Mouse (Mus musculus) liver, embryonic 14.5 days (tissue): Measurements from ENCODE around the gene Tmcc3. TPM values are rescaled to one million over a fixed set of nuclear protein-coding genes. Genes with fewer than 3 reads are reported as not detected.

Source experiments
- ATAC-seq: fragments of 200-750 bp; cut with Nextera tagmentation; 2 replicates; pipeline ENCODE4 v1.8.0; 2017; ENCODE audit warnings: moderate number of reproducible peaks, mild to moderate bottlenecking, moderate library complexity; ENCODE audit not compliant: insufficient read depth
- DNase-seq, 3 experiments: peaks; one replicate each; pipeline ENCODE4 v3.0.0-alpha.2; 2012 to 2013; ENCODE audit warnings: low read depth in 3 of 3, low spot score in 3 of 3
- H3K27ac ChIP-seq: fragments of 300-500 bp; sonication (generic); 2 replicates; pipeline ENCODE4 v1.5.1; 2014; ENCODE audit warnings: moderate library complexity, mild to moderate bottlenecking, control low read depth, inconsistent platforms
- H3K27me3 ChIP-seq: fragments of 300-500 bp; sonication (generic); 2 replicates; pipeline ENCODE4 v1.6.1; 2014; ENCODE audit warnings: mild to moderate bottlenecking, low read length, moderate library complexity; ENCODE audit not compliant: control insufficient read depth, insufficient read depth
- H3K36me3 ChIP-seq: fragments of 300-500 bp; sonication (generic); replicated peaks from 2 replicates; pipeline ENCODE4 v1.6.1; 2014; ENCODE audit warnings: low read depth; ENCODE audit not compliant: control insufficient read depth, insufficient read depth
- H3K4me1 ChIP-seq, 2 experiments: fragments of 200-500 bp in 1 of 2; fragments of 300-500 bp in 1 of 2; sonication (generic) in 1 of 2; replicated peaks; 2 replicates each; pipeline ENCODE4 v1.6.1; 2012 to 2014; ENCODE audit warnings: antibody characterized with exemption in 1 of 2, inconsistent platforms in 1 of 2, low read length in 1 of 2; ENCODE audit not compliant: control insufficient read depth in 2 of 2, insufficient read depth in 2 of 2
- H3K4me2 ChIP-seq: fragments of 300-500 bp; sonication (generic); 2 replicates; pipeline ENCODE4 v1.6.1; 2014; ENCODE audit warnings: low read depth, mild to moderate bottlenecking, control low read depth, moderate library complexity
- H3K4me3 ChIP-seq, 2 experiments: fragments of 200-500 bp in 1 of 2; fragments of 300-500 bp in 1 of 2; sonication (generic) in 1 of 2; 2 replicates each; pipeline ENCODE4 v1.5.1; 2012 to 2014; ENCODE audit warnings: low read depth in 2 of 2, low read length in 2 of 2, mild to moderate bottlenecking in 2 of 2, control low read depth in 1 of 2, inconsistent platforms in 1 of 2, moderate library complexity in 1 of 2; ENCODE audit not compliant: insufficient read depth in 1 of 2
- H3K9ac ChIP-seq: fragments of 300-500 bp; sonication (generic); replicated peaks from 2 replicates; pipeline ENCODE4 v1.6.1; 2014; ENCODE audit warnings: mild to moderate bottlenecking, control low read depth, moderate library complexity
- H3K9me3 ChIP-seq: fragments of 300-500 bp; sonication (generic); 2 replicates; pipeline ENCODE4 v1.6.1; 2016; ENCODE audit warnings: low read length, mixed read lengths; ENCODE audit not compliant: control insufficient read depth
- CTCF ChIP-seq: IDR thresholded peaks from 2 replicates; pipeline ENCODE4 v1.5.1; 2016; ENCODE audit warnings: antibody characterized with exemption, low read depth, control low read depth
- EP300 ChIP-seq: IDR thresholded peaks from 2 replicates; pipeline ENCODE4 v1.6.1; 2016; ENCODE audit warnings: antibody characterized with exemption, low read depth
- WGBS: fragments of 180-500 bp; shearing (Covaris S2); extraction: QIAGEN DNeasy Blood & Tissue Kit; methylation state at CpG from one replicate; pipeline ENCODE4 v1.1.7; 2014; ENCODE audit not compliant: insufficient replicate concordance; 5-methylcytosine and 5-hydroxymethylcytosine counted together
- polyA plus RNA-seq, 2 experiments: library from polyadenylated mRNA; depleted of rRNA in 1 of 2; stranded (reverse) in 1 of 2; unstranded in 1 of 2; fragments of >200 nt; fragmentation: Nextera tagmentation in 1 of 2; extraction: Ambion mirVana in 1 of 2; gene quantifications; 2 replicates each; pipeline versions ENCODE4 v1.2.1 to v1.2.3; 2012 to 2014

Gene Tmcc3
- polyA plus RNA-seq, 2 experiments = 1.4 to 2.6 TPM

- Histone ChIP-seq H3K4me3 (no peak overlapping the region), H3K27me3 (no peaks in the 10 kb centered on the region), H3K9ac (no peak overlapping the region), H3K9me3 (no peaks in the 10 kb centered on the region), H3K27ac (no peak overlapping the region), H3K4me1 (peaks cover 0 to 6% of the 10 kb centered on the region in 2 experiments; a peak in 1 of 4 replicates), H3K4me2 (no peak overlapping the region), H3K36me3 (no peaks in the 10 kb centered on the region)
- ATAC-seq (no peak), DNase-seq (no peak)
- 57% methylated on average over 9 of the region's 9 CpGs for WGBS
- TF ChIP-seq CTCF (no peak), EP300 (no peak)
Observed at GRCm38 (mm10) chr10:94380662-94381392, 69.1 kb downstream of the Tmcc3 start.

- DNase-seq (no peak), ATAC-seq (no peak)
- no peaks in the 10 kb centered on the region for H3K27me3 ChIP-seq
- H3K4me3 ChIP-seq = no peak overlapping the region
- H3K4me2 ChIP-seq = no peak overlapping the region
- no peak overlapping the region for H3K9ac ChIP-seq
- H3K9me3 ChIP-seq = no peaks in the 10 kb centered on the region
- H3K27ac ChIP-seq = no peak overlapping the region
- TF ChIP-seq CTCF (no peak), EP300 (no peak)
- no peaks in the 10 kb centered on the region for H3K36me3 ChIP-seq
- H3K4me1 ChIP-seq = peaks cover 0 to 6% of the 10 kb centered on the region in 2 experiments; a peak in 1 of 4 replicates
- 46% methylated on average over 4 of the region's 4 CpGs for WGBS
Observed at GRCm38 (mm10) chr10:94381393-94381740, 69.6 kb downstream of the Tmcc3 start.

GRCm38 (mm10) chr10:94382618-94383017 is 70.9 kb downstream of the Tmcc3 start:
- Histone ChIP-seq H3K4me1 (peaks cover 0 to 6% of the 10 kb centered on the region in 2 experiments; a peak in 1 of 4 replicates), H3K4me3 (no peak overlapping the region), H3K9ac (no peak overlapping the region), H3K27ac (no peak overlapping the region), H3K36me3 (no peaks in the 10 kb centered on the region), H3K9me3 (no peaks in the 10 kb centered on the region), H3K4me2 (no peak overlapping the region), H3K27me3 (no peaks in the 10 kb centered on the region)
- ATAC-seq (no peak), DNase-seq (no peak)
- 80% methylated on average over 14 of the region's 14 CpGs for WGBS
- TF ChIP-seq EP300 = no peak
- no peak for TF ChIP-seq CTCF

GRCm38 (mm10) chr10:94383565-94383964 is 71.8 kb downstream of the Tmcc3 start:
- ATAC-seq = no peak
- Histone ChIP-seq H3K27me3 (no peaks in the 10 kb centered on the region), H3K9ac (no peak overlapping the region), H3K4me1 (no peaks in the 10 kb centered on the region; a peak in 1 of 4 replicates), H3K4me2 (no peak overlapping the region), H3K9me3 (no peaks in the 10 kb centered on the region), H3K4me3 (no peak overlapping the region), H3K27ac (no peak overlapping the region), H3K36me3 (no peaks in the 10 kb centered on the region)
- TF ChIP-seq EP300 (no peak), CTCF (no peak)
- DNase-seq = no peak
- 68% methylated on average over 6 of the region's 6 CpGs for whole genome bisulfite sequencing

GRCm38 (mm10) chr10:94389219-94389618 is 77.5 kb downstream of the Tmcc3 start:
- H3K9me3 ChIP-seq = no peaks in the 10 kb centered on the region
- no peak for DNase-seq
- WGBS = 30% methylated on average over 6 of the region's 6 CpGs
- no peaks in the 10 kb centered on the region for H3K4me1 ChIP-seq
- no peaks in the 10 kb centered on the region for H3K27me3 ChIP-seq
- no peaks in the 10 kb centered on the region for H3K36me3 ChIP-seq
- TF ChIP-seq CTCF = no peak
- no peak for TF ChIP-seq EP300
- H3K4me2 ChIP-seq = no peak overlapping the region
- H3K9ac ChIP-seq = no peak overlapping the region
- no peak overlapping the region for H3K27ac ChIP-seq
- no peak for ATAC-seq
- no peak overlapping the region for H3K4me3 ChIP-seq
